Mouse (Mus musculus): ENCODE data around the gene Vldlr.

Gene Vldlr

GRCm38 (mm10) chr19:27233386-27233785 lies 17.1 kb downstream of the Vldlr start:
- in situ Hi-C loops (cut with MseI, MboI) = no loop called here

GRCm38 (mm10) chr19:27239913-27240312 lies 23.6 kb downstream of the Vldlr start:
- in situ Hi-C loops (cut with MseI, MboI) = no loop called here

GRCm38 (mm10) chr19:27243527-27243926 lies 27.2 kb downstream of the Vldlr start:
- in situ Hi-C loops (cut with MseI, MboI) = no loop called here

GRCm38 (mm10) chr19:27254756-27255155 lies 38.5 kb downstream of the Vldlr start:
- in situ Hi-C loops (cut with MseI, MboI) = no loop called here

GRCm38 (mm10) chr19:27255678-27256077 lies 39.4 kb downstream of the Vldlr start:
- in situ Hi-C loops (cut with MseI, MboI) = no loop called here

GRCm38 (mm10) chr19:27260102-27260501 lies 43.8 kb downstream of the Vldlr start:
- in situ Hi-C loops (cut with MseI, MboI) = no loop called here

GRCm38 (mm10) chr19:27260621-27261278 lies 44.5 kb downstream of the Vldlr start:
- in situ Hi-C loops (cut with MseI, MboI) = no loop called here

GRCm38 (mm10) chr19:27262141-27262540 lies 45.9 kb downstream of the Vldlr start:
- in situ Hi-C loops (cut with MseI, MboI) = no loop called here

- in situ Hi-C loops (cut with MseI, MboI) = no loop called here
These were observed 57.1 kb downstream of the Vldlr start for GRCm38 (mm10) chr19:27273385-27273784.

- in situ Hi-C loops (cut with MseI, MboI) = no loop called here
These were observed 58.1 kb downstream of the Vldlr start for GRCm38 (mm10) chr19:27274382-27274781.

GRCm38 (mm10) chr19:27279174-27279573 lies 62.9 kb downstream of the Vldlr start:
- in situ Hi-C loops (cut with MseI, MboI) = no loop called here

Measured in mouse trophoblast stem cell (cell line).